Mouse (Mus musculus): ENCODE measurements around the gene Bola1. TPM values are rescaled to one million over a fixed set of nuclear protein-coding genes. Genes with fewer than 3 reads are reported as not detected.
"Not testable (repeated sequence)": the region's sequence is repeated elsewhere in the genome, so short reads cannot be mapped to it uniquely, and the experiment has no call there.

Bola1 gene
- total RNA-seq, 2 experiments from 2014 or later = 20.4 to 23.2 TPM

GRCm38 (mm10) chr3:96181510-96182381, 37.8 kb downstream of the Bola1 start:
- no peak for DNase-seq (ENCODE audit: low spot score in 2 of 2)

- DNase-seq (ENCODE audit: low spot score in 2 of 2) = no peak
Observed at GRCm38 (mm10) chr3:96180727-96181477, 38.6 kb downstream of the Bola1 start, which contains the start of gene Sv2a. Sv2a (plus strand) TSS chr3:96181151.

- DNase-seq (ENCODE audit: low spot score in 2 of 2) = no peak
Observed at GRCm38 (mm10) chr3:96179531-96179930, 40.0 kb downstream of the Bola1 start.

- DNase-seq (ENCODE audit: low spot score in 2 of 2) = no peak
Observed at GRCm38 (mm10) chr3:96178902-96179301, 40.6 kb downstream of the Bola1 start.

GRCm38 (mm10) chr3:96178427-96178826, 41.1 kb downstream of the Bola1 start:
- no peak for DNase-seq (ENCODE audit: low spot score in 2 of 2)

GRCm38 (mm10) chr3:96175251-96175650, 44.3 kb downstream of the Bola1 start:
- DNase-seq (ENCODE audit: low spot score in 2 of 2) = no peak

- not testable (repeated sequence) for DNase-seq (ENCODE audit: low spot score in 2 of 2)
Observed at GRCm38 (mm10) chr3:96174042-96174441, 45.5 kb downstream of the Bola1 start.

GRCm38 (mm10) chr3:96173185-96173584, 46.3 kb downstream of the Bola1 start:
- no peak for DNase-seq (ENCODE audit: low spot score in 2 of 2)

GRCm38 (mm10) chr3:96172197-96173178, 47.0 kb downstream of the Bola1 start, which contains the start of gene Sf3b4:
Sf3b4 (plus strand) TSS chr3:96172332.
- DNase-seq (ENCODE audit: low spot score in 2 of 2) = peak; percentile 75 to 86

- no peak for DNase-seq (ENCODE audit: low spot score in 2 of 2)
Observed at GRCm38 (mm10) chr3:96171583-96172196, 47.8 kb downstream of the Bola1 start.

- no peak for DNase-seq (ENCODE audit: low spot score in 2 of 2)
Observed at GRCm38 (mm10) chr3:96170976-96171545, 48.4 kb downstream of the Bola1 start.

- no peak for DNase-seq (ENCODE audit: low spot score in 2 of 2)
Observed at GRCm38 (mm10) chr3:96170276-96170675, 49.2 kb downstream of the Bola1 start.

- DNase-seq (ENCODE audit: low spot score in 2 of 2) = no peak
Observed at GRCm38 (mm10) chr3:96168466-96169158, 50.9 kb downstream of the Bola1 start.

GRCm38 (mm10) chr3:96163040-96163439, 56.5 kb downstream of the Bola1 start:
- DNase-seq (ENCODE audit: low spot score in 2 of 2) = no peak

GRCm38 (mm10) chr3:96161869-96162840, 57.4 kb downstream of the Bola1 start, which contains the start of gene Mtmr11:
Mtmr11 (plus strand) TSS chr3:96162004.
- peak in 1 of 2 experiments; percentile 38 for DNase-seq (ENCODE audit: low spot score in 2 of 2)

GRCm38 (mm10) chr3:96160803-96161516, 58.5 kb downstream of the Bola1 start:
- DNase-seq (ENCODE audit: low spot score in 2 of 2) = no peak

GRCm38 (mm10) chr3:96160222-96160802, 59.2 kb downstream of the Bola1 start:
- no peak for DNase-seq (ENCODE audit: low spot score in 2 of 2)
